Comparison of ENCODE assay signal across 7 mouse cellular contexts in genomic region chr9:75762487-75762886, GRCm38 (mm10). TPM values are rescaled to one million over a fixed set of nuclear protein-coding genes. Genes with fewer than 3 reads are reported as not detected.
DNase-seq lines count a peak whose midpoint lies in the region; ATAC-seq lines count a peak whose summit lies in the region.

No protein-coding gene starts in this region.

- peaks cover 5% of the 10 kb centered on the region; the same call in 1 of the 2 replicates for H3K4me1 ChIP-seq in heart, embryonic 12.5 days (replicated peaks)

- H3K36me3 ChIP-seq in heart, embryonic 12.5 days: no peaks in the 10 kb centered on the region

- no peak for ATAC-seq in heart, embryonic 12.5 days (ENCODE audit: insufficient number of reproducible peaks, low FRiP score)

- H3K9me3 ChIP-seq in heart, embryonic 12.5 days (replicated peaks): no peaks in the 10 kb centered on the region

- peak; percentile 50 to 65 for DNase-seq in heart, postnatal 10 days
- DNase-seq in urinary bladder, postnatal 14 days (ENCODE audit: low spot score): peak; percentile 26
- no peak for DNase-seq in urinary bladder, postnatal 10 days (ENCODE audit: low spot score)
- peak; percentile 29 for DNase-seq in embryo, embryonic 9.5 days (ENCODE audit: extremely low spot score)
- DNase-seq in retina, embryonic 14.5 days (ENCODE audit: low spot score): peak; percentile 71
- no peak for DNase-seq in yolk sac, embryonic 10.5 days (ENCODE audit: low spot score)

- H3K27ac ChIP-seq in heart, embryonic 12.5 days (ENCODE audit: poor library complexity, severe bottlenecking): no peak overlapping the region

- no peak overlapping the region for H3K4me2 ChIP-seq in heart, embryonic 12.5 days

- intact Hi-C loops in heart, postnatal 10 days (cut with DNase I): loop anchor here (1.0 to 5.0 kb wide), 3 partner anchors 240 to 474 kb away; no protein-coding TSS in a partner anchor

- no peak overlapping the region for H3K4me3 ChIP-seq in heart, embryonic 12.5 days

- H3K9ac ChIP-seq in heart, embryonic 12.5 days: no peak overlapping the region

- 24% methylated on average over 5 of the region's 5 CpGs for WGBS in heart, embryonic 12.5 days

- no peaks in the 10 kb centered on the region for H3K27me3 ChIP-seq in heart, embryonic 12.5 days (replicated peaks)

RNA-seq across cellular contexts. Expression of gene Bmp5, which starts 12.7 kb away (rescaled TPM):
- 1 to 10 TPM; 1.9 TPM for total RNA-seq in heart, postnatal 10 days (2021)
- 11.8 and 13.2 TPM in 2 replicates for polyA plus RNA-seq in heart, embryonic 12.5 days (2016; fragmentation: Nextera tagmentation; extraction: Ambion mirVana)

Comparison
In these comparisons a context has a peak if more than half of its experiments do, and no peak if none do; other contexts are left out.
1. DNase-seq: peak in heart, postnatal 10 days (2 of 2), urinary bladder, postnatal 14 days (single experiment), embryo, embryonic 9.5 days (single experiment) and retina, embryonic 14.5 days (single experiment); none in urinary bladder, postnatal 10 days (single experiment) and yolk sac, embryonic 10.5 days (single experiment).